8 mouse cellular contexts compared by ENCODE assay signal in genomic region chr2:32260635-32261034, GRCm38 (mm10). TPM values are rescaled to one million over a fixed set of nuclear protein-coding genes. Genes with fewer than 3 reads are reported as not detected.
DNase-seq lines count a peak whose midpoint lies in the region; ATAC-seq and TF ChIP-seq lines count a peak whose summit lies in the region.

No protein-coding gene starts in this region.

- ATAC-seq in embryonic facial prominence, embryonic 13.5 days (ENCODE audit: insufficient number of reproducible peaks, insufficient read depth, low FRiP score, low TSS enrichment, low read depth) = no peak
- no peak for ATAC-seq in hindbrain, embryonic 14.5 days (ENCODE audit: low FRiP score)
- no peak; the same call in 1 of the 2 replicates for ATAC-seq in liver, embryonic 11.5 days (replicated peaks; ENCODE audit: low FRiP score)
- no peak for ATAC-seq in neural tube, embryonic 11.5 days (ENCODE audit: insufficient read depth, low FRiP score, low TSS enrichment)

- peak; percentile 43; the same call in 1 of the 2 replicates for TF ChIP-seq CTCF in cerebellum, adult 2 months (IDR thresholded peaks at IDR 0.05; ENCODE audit: borderline replicate concordance, insufficient read depth, low read depth, low read length)

- no peak for TF ChIP-seq POLR2A in cerebellum, adult 2 months (IDR thresholded peaks at IDR 0.05; ENCODE audit: borderline replicate concordance, insufficient read depth, low read length)

- no peaks in the 10 kb centered on the region for H3K9me3 ChIP-seq in embryonic facial prominence, embryonic 13.5 days
- no peaks in the 10 kb centered on the region for H3K9me3 ChIP-seq in hindbrain, embryonic 14.5 days (ENCODE audit: control insufficient read depth, low read length)
- no peaks in the 10 kb centered on the region for H3K9me3 ChIP-seq in liver, embryonic 11.5 days (ENCODE audit: control insufficient read depth, low read length)
- H3K9me3 ChIP-seq in neural tube, embryonic 11.5 days (ENCODE audit: control insufficient read depth, low read length) = no peaks in the 10 kb centered on the region

- DNase-seq in cerebellum, adult 2 months = peak; percentile 35 to 56
- DNase-seq in cerebellum, adult 11 months = no peak
- DNase-seq in NIH3T3 (ENCODE audit: low read depth) = peak; percentile 75
- DNase-seq in hindbrain, embryonic 14.5 days (ENCODE audit: low spot score) = peak; percentile 52
- peak; percentile 62 for DNase-seq in liver, embryonic 11.5 days (ENCODE audit: low spot score)
- peak; percentile 47 for DNase-seq in neural tube, embryonic 11.5 days (ENCODE audit: low spot score)
- no peak for DNase-seq in Muller cell, postnatal 12 days (ENCODE audit: inconsistent ontology term)

- H3K4me3 ChIP-seq in cerebellum, adult 2 months (replicated peaks; ENCODE audit: insufficient read depth, low read depth, low read length) = no peak overlapping the region
- H3K4me3 ChIP-seq in embryonic facial prominence, embryonic 13.5 days = peak overlapping the region; percentile 90
- H3K4me3 ChIP-seq in hindbrain, embryonic 14.5 days (replicated peaks; ENCODE audit: low read length) = peak overlapping the region; percentile 84; the same call in 1 of the 2 replicates
- peak overlapping the region; percentile 92 for H3K4me3 ChIP-seq in liver, embryonic 11.5 days (ENCODE audit: low read depth, low read length)
- no peak overlapping the region for H3K4me3 ChIP-seq in neural tube, embryonic 11.5 days (ENCODE audit: low read depth, low read length)

- H3K27ac ChIP-seq in cerebellum, adult 2 months (ENCODE audit: insufficient read depth, low read length) = no peak overlapping the region
- H3K27ac ChIP-seq in embryonic facial prominence, embryonic 13.5 days = no peak overlapping the region
- H3K27ac ChIP-seq in hindbrain, embryonic 14.5 days = no peak overlapping the region
- H3K27ac ChIP-seq in liver, embryonic 11.5 days (ENCODE audit: low read depth, low read length) = peak overlapping the region; percentile 63; the same call in 1 of the 2 replicates
- no peak overlapping the region for H3K27ac ChIP-seq in neural tube, embryonic 11.5 days (ENCODE audit: low read depth, low read length)

- H3K36me3 ChIP-seq in embryonic facial prominence, embryonic 13.5 days = peaks cover 29% of the 10 kb centered on the region
- peaks cover 33% of the 10 kb centered on the region for H3K36me3 ChIP-seq in hindbrain, embryonic 14.5 days (replicated peaks; ENCODE audit: control insufficient read depth, insufficient read depth)
- peaks cover 19% of the 10 kb centered on the region for H3K36me3 ChIP-seq in liver, embryonic 11.5 days (ENCODE audit: control insufficient read depth, insufficient read depth, low read length)
- H3K36me3 ChIP-seq in neural tube, embryonic 11.5 days (ENCODE audit: control insufficient read depth, insufficient read depth, low read length) = peaks cover 10% of the 10 kb centered on the region

- H3K9ac ChIP-seq in embryonic facial prominence, embryonic 13.5 days = no peak overlapping the region
- H3K9ac ChIP-seq in hindbrain, embryonic 14.5 days = no peak overlapping the region
- 0 out of 2 replicates have a peak overlapping the region, but pooled peaks have one; percentile 89 for H3K9ac ChIP-seq in liver, embryonic 11.5 days (ENCODE audit: low read depth, low read length)
- no peak overlapping the region for H3K9ac ChIP-seq in neural tube, embryonic 11.5 days (ENCODE audit: low read length)

- peak overlapping the region; percentile 83; the same call in 1 of the 2 replicates for H3K4me2 ChIP-seq in embryonic facial prominence, embryonic 13.5 days
- H3K4me2 ChIP-seq in hindbrain, embryonic 14.5 days (replicated peaks) = peak overlapping the region; percentile 90; the same call in 1 of the 2 replicates
- peak overlapping the region; percentile 91 for H3K4me2 ChIP-seq in liver, embryonic 11.5 days
- H3K4me2 ChIP-seq in neural tube, embryonic 11.5 days (ENCODE audit: low read depth) = no peak overlapping the region

- 24% methylated on average over 4 of the region's 4 CpGs for WGBS in cerebellum, adult 2 months
- 33% methylated on average over 4 of the region's 4 CpGs for WGBS in embryonic facial prominence, embryonic 13.5 days
- 30% methylated on average over 4 of the region's 4 CpGs for WGBS in hindbrain, embryonic 14.5 days
- WGBS in liver, embryonic 11.5 days = 25% methylated on average over 4 of the region's 4 CpGs
- WGBS in neural tube, embryonic 11.5 days = 24% methylated on average over 4 of the region's 4 CpGs

- H3K27me3 ChIP-seq in cerebellum, adult 2 months (ENCODE audit: control insufficient read depth, insufficient read depth, low read length) = no peaks in the 10 kb centered on the region
- no peaks in the 10 kb centered on the region for H3K27me3 ChIP-seq in embryonic facial prominence, embryonic 13.5 days
- H3K27me3 ChIP-seq in hindbrain, embryonic 14.5 days (ENCODE audit: control insufficient read depth, insufficient read depth, low read length) = no peaks in the 10 kb centered on the region
- H3K27me3 ChIP-seq in liver, embryonic 11.5 days (replicated peaks; ENCODE audit: control insufficient read depth, insufficient read depth, low read length) = no peaks in the 10 kb centered on the region
- no peaks in the 10 kb centered on the region for H3K27me3 ChIP-seq in neural tube, embryonic 11.5 days (ENCODE audit: control insufficient read depth, insufficient read depth, low read length)

- H3K4me1 ChIP-seq in cerebellum, adult 2 months (ENCODE audit: control insufficient read depth, insufficient read depth, low read length) = peaks cover 9% of the 10 kb centered on the region
- H3K4me1 ChIP-seq in embryonic facial prominence, embryonic 13.5 days = peaks cover 14% of the 10 kb centered on the region
- peaks cover 8% of the 10 kb centered on the region for H3K4me1 ChIP-seq in hindbrain, embryonic 14.5 days (replicated peaks; ENCODE audit: control insufficient read depth, insufficient read depth, low read length)
- H3K4me1 ChIP-seq in liver, embryonic 11.5 days (replicated peaks; ENCODE audit: control insufficient read depth, insufficient read depth, low read length) = peaks cover 14% of the 10 kb centered on the region
- H3K4me1 ChIP-seq in neural tube, embryonic 11.5 days (ENCODE audit: control insufficient read depth, insufficient read depth, low read length) = peaks cover 6% of the 10 kb centered on the region

RNA-seq across cellular contexts. Expression of gene Uck1, which starts 0.7 kb away (rescaled TPM):
- 72.0 and 74.4 TPM in 2 replicates for polyA plus RNA-seq in cerebellum, adult 2 months (2012; rRNA removed)
- 68.9 and 69.4 TPM in 2 replicates for polyA plus RNA-seq in embryonic facial prominence, embryonic 13.5 days (2015; fragmentation: Nextera tagmentation; extraction: Ambion mirVana)
- 76.0 and 86.5 TPM in 2 replicates for polyA plus RNA-seq in hindbrain, embryonic 14.5 days (2014; fragmentation: Nextera tagmentation; extraction: Ambion mirVana)
- 57.3 and 59.5 TPM in 2 replicates for polyA plus RNA-seq in liver, embryonic 11.5 days (2014; fragmentation: Nextera tagmentation; extraction: Ambion mirVana)
- 66.1 and 68.9 TPM in 2 replicates for polyA plus RNA-seq in neural tube, embryonic 11.5 days (2014; fragmentation: Nextera tagmentation; extraction: Ambion mirVana)

RNA-seq across cellular contexts. Expression of gene Pomt1, which starts 24.2 kb away (rescaled TPM):
- 23.1 and 23.9 TPM in 2 replicates for polyA plus RNA-seq in cerebellum, adult 2 months (2012; rRNA removed)
- 25.1 and 31.3 TPM in 2 replicates for polyA plus RNA-seq in embryonic facial prominence, embryonic 13.5 days (2015; fragmentation: Nextera tagmentation; extraction: Ambion mirVana)
- polyA plus RNA-seq in hindbrain, embryonic 14.5 days (2014; fragmentation: Nextera tagmentation; extraction: Ambion mirVana) = 26.5 and 30.8 TPM in 2 replicates
- 35.7 and 37.1 TPM in 2 replicates for polyA plus RNA-seq in liver, embryonic 11.5 days (2014; fragmentation: Nextera tagmentation; extraction: Ambion mirVana)
- 20.7 and 20.8 TPM in 2 replicates for polyA plus RNA-seq in neural tube, embryonic 11.5 days (2014; fragmentation: Nextera tagmentation; extraction: Ambion mirVana)

RNA-seq across cellular contexts. Expression of gene Golga2, which starts 26.5 kb away (rescaled TPM):
- 74.0 TPM in 2 replicates for polyA plus RNA-seq in cerebellum, adult 2 months (2012; rRNA removed)
- 25.6 and 31.2 TPM in 2 replicates for polyA plus RNA-seq in embryonic facial prominence, embryonic 13.5 days (2015; fragmentation: Nextera tagmentation; extraction: Ambion mirVana)
- 26.4 and 29.6 TPM in 2 replicates for polyA plus RNA-seq in hindbrain, embryonic 14.5 days (2014; fragmentation: Nextera tagmentation; extraction: Ambion mirVana)
- polyA plus RNA-seq in liver, embryonic 11.5 days (2014; fragmentation: Nextera tagmentation; extraction: Ambion mirVana) = 18.8 and 19.7 TPM in 2 replicates
- polyA plus RNA-seq in neural tube, embryonic 11.5 days (2014; fragmentation: Nextera tagmentation; extraction: Ambion mirVana) = 22.1 and 23.8 TPM in 2 replicates

RNA-seq across cellular contexts. Expression of gene Swi5, which starts 27.2 kb away (rescaled TPM):
- 242 and 270 TPM in 2 replicates for polyA plus RNA-seq in cerebellum, adult 2 months (2012; rRNA removed)
- 497 and 538 TPM in 2 replicates for polyA plus RNA-seq in embryonic facial prominence, embryonic 13.5 days (2015; fragmentation: Nextera tagmentation; extraction: Ambion mirVana)
- 192 and 221 TPM in 2 replicates for polyA plus RNA-seq in hindbrain, embryonic 14.5 days (2014; fragmentation: Nextera tagmentation; extraction: Ambion mirVana)
- 369 and 385 TPM in 2 replicates for polyA plus RNA-seq in liver, embryonic 11.5 days (2014; fragmentation: Nextera tagmentation; extraction: Ambion mirVana)
- 330 and 385 TPM in 2 replicates for polyA plus RNA-seq in neural tube, embryonic 11.5 days (2014; fragmentation: Nextera tagmentation; extraction: Ambion mirVana)

Comparison
In these comparisons a context has a peak if more than half of its experiments do, and no peak if none do; other contexts are left out.
1. DNase-seq: peak in cerebellum, adult 2 months (2 of 2), NIH3T3 (single experiment), hindbrain, embryonic 14.5 days (single experiment), liver, embryonic 11.5 days (single experiment) and neural tube, embryonic 11.5 days (single experiment); none in cerebellum, adult 11 months (single experiment) and Muller cell, postnatal 12 days (single experiment).
2. H3K4me3 ChIP-seq: peak in embryonic facial prominence, embryonic 13.5 days (single experiment), hindbrain, embryonic 14.5 days (single experiment) and liver, embryonic 11.5 days (single experiment); none in cerebellum, adult 2 months (single experiment) and neural tube, embryonic 11.5 days (single experiment).